Comparison of ENCODE assay signal across 23 mouse cellular contexts in genomic region chr6:28221017-28221416, GRCm38 (mm10).
"Had no signal": no experiment of that assay in that cellular context is flagged by ENCODE, and none has a peak within 500 bp of the region (broad histone marks: within the 10 kb centered on the region; RNA-seq: fewer than 3 reads in every experiment).

No protein-coding gene starts in this region.

- ATAC-seq: intestine, embryonic 15.5 days; lung, postnatal 0 days had no signal

- H3K4me2 ChIP-seq: intestine, embryonic 15.5 days; kidney, embryonic 15.5 days; limb, embryonic 12.5 days; limb, embryonic 15.5 days; lung, embryonic 14.5 days; midbrain, embryonic 11.5 days; neural tube, embryonic 12.5 days; neural tube, embryonic 15.5 days; stomach, embryonic 15.5 days had no signal

- DNase-seq: kidney, adult 11 months; kidney, adult 8-10 months; kidney, postnatal 10 days; kidney, postnatal 4 days; left cerebral cortex, postnatal 4 days; lung, embryonic 14.5 days; midbrain, embryonic 14.5 days; right cerebral cortex, adult 18-20 months; right cerebral cortex, postnatal 14 days; right cerebral cortex, postnatal 4 days; spleen, adult 18-20 months; thymus, postnatal 25 days had no signal

- H3K9me3 ChIP-seq: intestine, embryonic 15.5 days; kidney, embryonic 15.5 days; limb, embryonic 12.5 days; limb, embryonic 15.5 days; megakaryocyte, embryonic 14.5 days; neural tube, embryonic 12.5 days; neural tube, embryonic 15.5 days; stomach, embryonic 15.5 days had no signal

- H3K4me3 ChIP-seq: intestine, embryonic 15.5 days; kidney, embryonic 15.5 days; limb, embryonic 12.5 days; limb, embryonic 15.5 days; megakaryocyte, embryonic 14.5 days; neural tube, embryonic 12.5 days; neural tube, embryonic 15.5 days; stomach, embryonic 15.5 days had no signal

- H3K27ac ChIP-seq: intestine, embryonic 15.5 days; kidney, embryonic 15.5 days; limb, embryonic 12.5 days; limb, embryonic 15.5 days; macrophage; neural tube, embryonic 12.5 days; neural tube, embryonic 15.5 days; stomach, embryonic 15.5 days had no signal

- H3K4me1 ChIP-seq: intestine, embryonic 15.5 days; kidney, embryonic 15.5 days; limb, embryonic 12.5 days; limb, embryonic 15.5 days; neural tube, embryonic 12.5 days; neural tube, embryonic 15.5 days; stomach, embryonic 15.5 days had no signal

- H3K9ac ChIP-seq: intestine, embryonic 15.5 days; kidney, embryonic 15.5 days; limb, embryonic 12.5 days; limb, embryonic 15.5 days; lung, embryonic 14.5 days; neural tube, embryonic 12.5 days; neural tube, embryonic 15.5 days; stomach, embryonic 15.5 days had no signal

- H3K36me3 ChIP-seq: intestine, embryonic 15.5 days; kidney, embryonic 15.5 days; limb, embryonic 12.5 days; limb, embryonic 15.5 days; neural tube, embryonic 12.5 days; neural tube, embryonic 15.5 days; stomach, embryonic 15.5 days had no signal

- H3K27me3 ChIP-seq: intestine, embryonic 15.5 days; kidney, embryonic 15.5 days; limb, embryonic 12.5 days; limb, embryonic 15.5 days; megakaryocyte, embryonic 14.5 days; neural tube, embryonic 12.5 days; neural tube, embryonic 15.5 days; stomach, embryonic 15.5 days had no signal
